Mouse (Mus musculus) spleen, adult 2 months (tissue): ENCODE measurements around the gene Aff3.

Source experiments
- CTCF ChIP-seq: fragments of 200-500 bp; IDR thresholded peaks from 2 replicates; pipeline ENCODE4 v1.5.1; 2011; ENCODE audit warnings: mild to moderate bottlenecking, inconsistent platforms; ENCODE audit not compliant: insufficient read depth, insufficient read length, insufficient replicate concordance; ENCODE audit errors: extremely low read depth
- POLR2A ChIP-seq: fragments of 200-500 bp; IDR thresholded peaks from 2 replicates; pipeline ENCODE4 v1.6.1; 2011; ENCODE audit warnings: low read depth, low read length, inconsistent platforms

DNA sequence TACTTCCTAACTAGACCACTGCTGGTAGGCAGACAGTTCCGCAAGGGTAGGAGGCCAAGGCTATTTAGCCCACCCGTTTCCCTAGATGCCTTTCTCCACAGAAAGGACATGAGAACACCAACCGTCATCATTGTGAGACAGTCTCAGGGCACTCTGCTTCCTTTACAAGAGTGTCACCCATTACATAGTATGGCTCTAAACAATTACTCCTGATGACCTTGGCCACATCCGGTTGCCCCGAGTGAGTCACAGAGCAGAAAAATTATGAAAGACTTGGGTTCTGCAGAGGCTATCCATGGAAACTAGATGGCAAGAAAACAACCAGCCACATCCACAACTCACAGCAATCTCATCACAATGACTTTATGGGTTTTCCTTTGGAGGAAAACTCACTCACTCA, 261.0 kb downstream of the Aff3 start:
- no peak for TF ChIP-seq POLR2A
- no peak for TF ChIP-seq CTCF
